Mouse (Mus musculus) heart, embryonic 11.5 days (tissue): ENCODE data around the gene Cald1. TPM values are rescaled to one million over a fixed set of nuclear protein-coding genes. Genes with fewer than 3 reads are reported as not detected.

Experiments
- ATAC-seq: fragments of 200-750 bp; cut with Nextera tagmentation; replicated peaks from 2 replicates; pipeline ENCODE4 v1.8.0; 2017; ENCODE audit warnings: moderate library complexity; ENCODE audit not compliant: insufficient number of reproducible peaks, low FRiP score, low TSS enrichment
- H3K27ac ChIP-seq: fragments of 300-500 bp; sonication (generic); 2 replicates; pipeline ENCODE4 v1.5.1; 2014; ENCODE audit warnings: mild to moderate bottlenecking, low read depth, low read length
- H3K27me3 ChIP-seq: fragments of 300-500 bp; sonication (generic); 2 replicates; pipeline ENCODE4 v1.6.1; 2014; ENCODE audit warnings: mild to moderate bottlenecking, low read length, mixed read lengths; ENCODE audit not compliant: control insufficient read depth, insufficient read depth
- H3K36me3 ChIP-seq: fragments of 300-500 bp; sonication (generic); 2 replicates; pipeline ENCODE4 v1.6.1; 2014; ENCODE audit warnings: mild to moderate bottlenecking, low read length, moderate library complexity, mixed read lengths; ENCODE audit not compliant: control insufficient read depth, insufficient read depth
- H3K4me1 ChIP-seq: fragments of 300-500 bp; sonication (generic); 2 replicates; pipeline ENCODE4 v1.6.1; 2014; ENCODE audit warnings: low read length; ENCODE audit not compliant: control insufficient read depth, insufficient read depth
- H3K4me2 ChIP-seq: fragments of 300-500 bp; sonication (generic); 2 replicates; pipeline ENCODE4 v1.6.1; 2014; ENCODE audit warnings: mild to moderate bottlenecking, moderate library complexity
- H3K4me3 ChIP-seq: fragments of 300-500 bp; sonication (generic); 2 replicates; pipeline ENCODE4 v1.5.1; 2014; ENCODE audit warnings: low read depth, low read length
- H3K9ac ChIP-seq: fragments of 300-500 bp; sonication (generic); 2 replicates; pipeline ENCODE4 v1.6.1; 2014; ENCODE audit warnings: mild to moderate bottlenecking, low read depth, low read length, moderate library complexity
- H3K9me3 ChIP-seq: fragments of 300-500 bp; sonication (generic); replicated peaks from 2 replicates; pipeline ENCODE4 v1.6.1; 2016; ENCODE audit warnings: low read length; ENCODE audit not compliant: control insufficient read depth
- WGBS: fragments of 180-500 bp; shearing (Covaris S2); extraction: QIAGEN DNeasy Blood & Tissue Kit; methylation state at CpG from one replicate; pipeline ENCODE4 v1.1.7; 2014; ENCODE audit not compliant: insufficient replicate concordance; 5-methylcytosine and 5-hydroxymethylcytosine counted together
- polyA plus RNA-seq: library from polyadenylated mRNA; unstranded; fragments of >200 nt; fragmentation: Nextera tagmentation; extraction: Ambion mirVana; gene quantifications from 2 replicates; pipeline ENCODE4 v1.2.1, GENCODE M21; 2014

The Cald1 gene
- polyA plus RNA-seq, 1 experiment from 2014 or later, result 167 TPM

DNA sequence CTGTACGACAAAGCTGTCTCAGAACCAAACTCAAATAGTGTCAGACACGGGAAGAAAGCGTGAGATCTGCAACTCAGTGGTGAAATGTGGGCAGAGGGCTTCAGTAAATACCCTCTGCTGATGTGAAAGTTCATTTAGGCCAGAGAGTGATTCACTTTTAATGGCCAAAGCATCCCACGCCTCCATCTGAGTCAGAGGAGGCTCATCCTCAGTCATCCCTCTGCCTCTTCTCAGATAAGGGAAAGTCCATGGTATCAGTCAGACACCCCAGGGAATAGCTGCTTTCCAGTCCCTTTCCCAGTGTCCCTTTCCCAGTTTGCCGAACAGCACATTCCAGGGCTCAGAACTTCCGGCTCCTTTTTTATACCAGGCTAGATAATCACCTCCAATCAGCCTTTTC is 151.2 kb downstream of the Cald1 start:
- Histone ChIP-seq H3K4me3 (no peak overlapping the region), H3K4me2 (no peak overlapping the region), H3K27ac (no peak overlapping the region), H3K9ac (no peak overlapping the region), H3K27me3 (no peaks in the 10 kb centered on the region), H3K4me1 (peaks cover 13% of the 10 kb centered on the region; the same call in 1 of the 2 replicates), H3K9me3 (no peaks in the 10 kb centered on the region), H3K36me3 (peaks cover 11% of the 10 kb centered on the region)
- no peak for ATAC-seq
- WGBS, result 60% methylated on average over 6 of the region's 6 CpGs

GRCm38 (mm10) chr6:34750487-34751120 is 152.3 kb downstream of the Cald1 start:
- H3K27ac ChIP-seq, result no peak overlapping the region
- WGBS, result 67% methylated on average over 7 of the region's 7 CpGs

GRCm38 (mm10) chr6:34751625-34752024 is 153.3 kb downstream of the Cald1 start:
- Histone ChIP-seq H3K27ac (no peak overlapping the region), H3K4me2 (no peak overlapping the region), H3K9ac (no peak overlapping the region), H3K9me3 (no peaks in the 10 kb centered on the region), H3K4me3 (no peak overlapping the region), H3K36me3 (peaks cover 17% of the 10 kb centered on the region), H3K4me1 (peaks cover 13% of the 10 kb centered on the region; the same call in 1 of the 2 replicates), H3K27me3 (no peaks in the 10 kb centered on the region)
- no peak for ATAC-seq

More at GRCm38 (mm10) chr6:34750487-34751120, 152.3 kb downstream of the Cald1 start:
- no peak overlapping the region for H3K4me2 ChIP-seq
- H3K4me1 ChIP-seq, result peaks cover 13% of the 10 kb centered on the region; the same call in 1 of the 2 replicates
- no peaks in the 10 kb centered on the region for H3K9me3 ChIP-seq
- ATAC-seq, result no peak
- no peak overlapping the region for H3K4me3 ChIP-seq
- no peaks in the 10 kb centered on the region for H3K27me3 ChIP-seq
- H3K9ac ChIP-seq, result no peak overlapping the region
- H3K36me3 ChIP-seq, result peaks cover 13% of the 10 kb centered on the region

- Histone ChIP-seq H3K27ac (no peak overlapping the region), H3K4me3 (no peak overlapping the region), H3K27me3 (no peaks in the 10 kb centered on the region), H3K9me3 (no peaks in the 10 kb centered on the region), H3K9ac (no peak overlapping the region), H3K4me2 (no peak overlapping the region), H3K4me1 (peaks cover 10% of the 10 kb centered on the region; the same call in 1 of the 2 replicates), H3K36me3 (peaks cover 21% of the 10 kb centered on the region)
- ATAC-seq, result peak; percentile 42; the same call in 1 of the 2 replicates
- 30% methylated on average over 5 of the region's 5 CpGs for WGBS
Measured at GRCm38 (mm10) chr6:34754448-34754847, 156.1 kb downstream of the Cald1 start.

DNA sequence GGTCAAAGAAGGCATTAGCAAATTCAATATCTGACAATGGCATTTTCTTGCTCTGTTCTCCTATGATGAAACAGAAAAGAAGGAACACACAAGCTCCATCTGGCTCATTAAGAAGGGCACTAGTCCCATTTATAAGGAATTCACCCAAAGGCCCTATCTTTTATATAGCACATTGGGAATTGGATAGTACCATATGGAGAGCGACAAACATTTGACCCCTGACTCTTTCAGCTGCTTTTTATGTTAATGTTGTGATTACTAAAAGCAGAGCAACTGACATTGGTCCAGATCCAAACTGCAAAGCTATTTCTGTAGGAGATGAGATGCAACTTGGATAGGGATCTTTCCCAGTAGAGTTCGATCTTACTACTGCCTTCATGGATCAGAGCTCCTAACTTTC is 160.0 kb downstream of the Cald1 start:
- Histone ChIP-seq H3K9ac (no peak overlapping the region), H3K27me3 (no peaks in the 10 kb centered on the region), H3K4me1 (no peaks in the 10 kb centered on the region), H3K4me3 (no peak overlapping the region), H3K9me3 (no peaks in the 10 kb centered on the region), H3K27ac (no peak overlapping the region), H3K36me3 (peaks cover 29% of the 10 kb centered on the region), H3K4me2 (no peak overlapping the region)
- no peak for ATAC-seq
- WGBS, result 92% methylated on average over 2 of the region's 2 CpGs

- H3K27ac ChIP-seq, result no peak overlapping the region
- no peaks in the 10 kb centered on the region for H3K27me3 ChIP-seq
- no peaks in the 10 kb centered on the region for H3K4me1 ChIP-seq
- 35% methylated on average over 4 of the region's 4 CpGs for WGBS
- H3K4me2 ChIP-seq, result no peak overlapping the region
- no peak overlapping the region for H3K9ac ChIP-seq
- no peak for ATAC-seq
- H3K36me3 ChIP-seq, result peaks cover 33% of the 10 kb centered on the region
- no peaks in the 10 kb centered on the region for H3K9me3 ChIP-seq
- no peak overlapping the region for H3K4me3 ChIP-seq
Measured at GRCm38 (mm10) chr6:34760023-34760422, 161.7 kb downstream of the Cald1 start.

- H3K4me1 ChIP-seq, result peaks cover 4% of the 10 kb centered on the region
- peaks cover 35% of the 10 kb centered on the region for H3K36me3 ChIP-seq
- H3K9me3 ChIP-seq, result no peaks in the 10 kb centered on the region
- H3K9ac ChIP-seq, result no peak overlapping the region
- no peaks in the 10 kb centered on the region for H3K27me3 ChIP-seq
- no peak overlapping the region for H3K4me2 ChIP-seq
- H3K4me3 ChIP-seq, result no peak overlapping the region
- no peak for ATAC-seq
- WGBS, result 84% methylated on average over 5 of the region's 5 CpGs
- no peak overlapping the region for H3K27ac ChIP-seq
Measured at GRCm38 (mm10) chr6:34765721-34766120, 167.4 kb downstream of the Cald1 start.

GRCm38 (mm10) chr6:34769984-34770383 is 171.7 kb downstream of the Cald1 start:
- 91% methylated on average over 2 of the region's 2 CpGs for WGBS
- no peak overlapping the region for H3K9ac ChIP-seq
- H3K27me3 ChIP-seq, result no peaks in the 10 kb centered on the region
- H3K4me2 ChIP-seq, result no peak overlapping the region
- H3K4me1 ChIP-seq, result peaks cover 13% of the 10 kb centered on the region
- no peak overlapping the region for H3K4me3 ChIP-seq
- no peaks in the 10 kb centered on the region for H3K9me3 ChIP-seq
- H3K27ac ChIP-seq, result no peak overlapping the region
- H3K36me3 ChIP-seq, result peaks cover 25% of the 10 kb centered on the region
- ATAC-seq, result no peak

- H3K9me3 ChIP-seq, result no peaks in the 10 kb centered on the region
- peaks cover 24% of the 10 kb centered on the region for H3K36me3 ChIP-seq
- H3K27ac ChIP-seq, result peak overlapping the region; percentile 70
- H3K4me3 ChIP-seq, result no peak overlapping the region
- H3K9ac ChIP-seq, result no peak overlapping the region
- H3K4me1 ChIP-seq, result peaks cover 13% of the 10 kb centered on the region
- no peak for ATAC-seq
- WGBS, result 49% methylated on average over 6 of the region's 6 CpGs
- 0 out of 2 replicates have a peak overlapping the region, but pooled peaks have one; percentile 7 for H3K4me2 ChIP-seq
- no peaks in the 10 kb centered on the region for H3K27me3 ChIP-seq
Measured at GRCm38 (mm10) chr6:34770491-34770890, 172.2 kb downstream of the Cald1 start.
